19 mouse cellular contexts compared by ENCODE assay signal in the genomic region with DNA sequence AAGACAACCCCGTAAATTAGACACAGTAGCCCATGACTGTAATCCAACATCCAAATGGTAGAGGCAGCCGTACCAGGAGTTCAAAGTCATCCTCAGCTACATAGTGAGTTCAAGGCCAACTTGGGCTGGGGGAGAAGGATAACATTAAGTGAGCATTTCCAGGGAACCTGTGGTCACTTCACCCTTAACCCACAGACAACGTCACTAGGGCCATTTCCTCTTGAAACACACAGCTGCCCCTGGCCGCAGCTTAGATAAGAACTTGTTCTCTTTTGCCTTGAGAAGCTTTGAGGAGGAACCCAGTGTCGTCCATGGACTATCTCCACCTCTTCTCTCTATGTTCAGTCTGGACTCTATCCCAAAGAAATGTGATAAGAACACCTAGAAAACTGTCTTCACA. TPM values are rescaled to one million over a fixed set of nuclear protein-coding genes. Genes with fewer than 3 reads are reported as not detected.
DNase-seq lines count a peak whose midpoint lies in the region; ATAC-seq and TF ChIP-seq lines count a peak whose summit lies in the region.
"Had no signal": no experiment of that assay in that cellular context is flagged by ENCODE, and none has a peak within 500 bp of the region (broad histone marks: within the 10 kb centered on the region; RNA-seq: fewer than 3 reads in every experiment).

No protein-coding gene starts in this region.

- no peak for TF ChIP-seq POLR2A in MEL (IDR thresholded peaks at IDR 0.05; ENCODE audit: control insufficient read depth in 1 of 2, insufficient read depth in 1 of 2, low read depth in 1 of 2, low read length in 2 of 2, poor library complexity in 1 of 2)

- no peak overlapping the region for H3K4me2 ChIP-seq in forebrain, embryonic 12.5 days
- H3K4me2 ChIP-seq: hindbrain, embryonic 12.5 days had no signal

- no peak overlapping the region for H3K4me3 ChIP-seq in MEL (ENCODE audit: control insufficient read depth in 1 of 2, insufficient read depth in 1 of 2, low read depth in 2 of 2, low read length in 2 of 2)
- no peak overlapping the region for H3K4me3 ChIP-seq in forebrain, embryonic 12.5 days (replicated peaks)
- H3K4me3 ChIP-seq: embryonic facial prominence, embryonic 10.5 days; hindbrain, embryonic 12.5 days had no signal

- no peak overlapping the region for H3K27ac ChIP-seq in MEL (ENCODE audit: control insufficient read depth, low read depth, low read length)
- H3K27ac ChIP-seq in forebrain, embryonic 12.5 days: no peak overlapping the region
- H3K27ac ChIP-seq: embryonic facial prominence, embryonic 10.5 days; hindbrain, embryonic 12.5 days had no signal

- peaks cover 0 to 8% of the 10 kb centered on the region in 2 experiments; a peak in 2 of 4 replicates for H3K36me3 ChIP-seq in MEL (ENCODE audit: control insufficient read depth in 1 of 2, insufficient read depth in 2 of 2, low read length in 2 of 2)
- H3K36me3 ChIP-seq in forebrain, embryonic 12.5 days (replicated peaks): no peaks in the 10 kb centered on the region
- H3K36me3 ChIP-seq: embryonic facial prominence, embryonic 10.5 days; hindbrain, embryonic 12.5 days had no signal

- WGBS in forebrain, embryonic 12.5 days: 90% methylated on average over 5 of the region's 5 CpGs

- H3K27me3 ChIP-seq in MEL (ENCODE audit: control insufficient read depth in 1 of 2, insufficient read depth in 2 of 2, low read length in 2 of 2): no peaks in the 10 kb centered on the region
- no peaks in the 10 kb centered on the region for H3K27me3 ChIP-seq in forebrain, embryonic 12.5 days
- H3K27me3 ChIP-seq: hindbrain, embryonic 12.5 days had no signal

- TF ChIP-seq RAD21 in MEL (IDR thresholded peaks at IDR 0.05; ENCODE audit: low read depth, low read length): no peak

- no peak for TF ChIP-seq EP300 in MEL (IDR thresholded peaks at IDR 0.05; ENCODE audit: low read depth in 1 of 2, low read length in 2 of 2)

- no peaks in the 10 kb centered on the region for H3K9me3 ChIP-seq in MEL (replicated peaks; ENCODE audit: insufficient read depth, low read length)
- no peaks in the 10 kb centered on the region for H3K9me3 ChIP-seq in forebrain, embryonic 12.5 days
- H3K9me3 ChIP-seq: embryonic facial prominence, embryonic 10.5 days had no signal

- no peak overlapping the region for H3K9ac ChIP-seq in MEL (ENCODE audit: control insufficient read depth, low read depth, low read length, poor library complexity, severe bottlenecking)
- no peak overlapping the region for H3K9ac ChIP-seq in forebrain, embryonic 12.5 days
- H3K9ac ChIP-seq: hindbrain, embryonic 12.5 days had no signal

- no peak for TF ChIP-seq CTCF in MEL (IDR thresholded peaks at IDR 0.05 in 2 of 3, conservative IDR thresholded peaks at IDR 0.05 in 1 of 3; ENCODE audit: control insufficient read depth in 1 of 3, insufficient read depth in 1 of 3, low read depth in 2 of 3, low read length in 3 of 3, poor library complexity in 1 of 3, severe bottlenecking in 1 of 3)

- H3K79me2 ChIP-seq in MEL (ENCODE audit: control insufficient read depth, insufficient read depth, low read length, poor library complexity): no peaks in the 10 kb centered on the region

- peak; percentile 8 for DNase-seq in layer of hippocampus, adult 9-11 months
- DNase-seq in layer of hippocampus, postnatal 14 days (ENCODE audit: low spot score in 2 of 2): no peak
- DNase-seq in MEL (ENCODE audit: low read depth, low spot score): peak; percentile 14
- no peak for DNase-seq in cerebellum, adult 11-12 months
- DNase-seq: adrenal gland, postnatal 10 days; cerebellum, adult 18-20 months; cerebellum, adult 9-11 months; cerebellum, postnatal 36 days; gastrocnemius, postnatal 10 days; heart, postnatal 10 days; heart, postnatal 4 days had no signal

- H3K4me1 ChIP-seq in MEL (ENCODE audit: control insufficient read depth in 1 of 2, insufficient read depth in 2 of 2, low read length in 2 of 2): peaks cover 0 to 4% of the 10 kb centered on the region in 2 experiments; a peak in 1 of 4 replicates
- H3K4me1 ChIP-seq in forebrain, embryonic 12.5 days: no peaks in the 10 kb centered on the region
- H3K4me1 ChIP-seq: embryonic facial prominence, embryonic 10.5 days; hindbrain, embryonic 12.5 days had no signal

- ATAC-seq in common myeloid progenitor, adult 5-6 weeks (replicated peaks; ENCODE audit: low read depth, poor library complexity, severe bottlenecking): peak; percentile 42; the same call in 1 of the 2 replicates
- peak; percentile 35; the same call in 1 of the 2 replicates for ATAC-seq in monocyte, adult 5-6 weeks (replicated peaks; ENCODE audit: insufficient number of reproducible peaks, low FRiP score, low TSS enrichment, poor library complexity, severe bottlenecking)
- no peak for ATAC-seq in forebrain, embryonic 12.5 days (ENCODE audit: low FRiP score)
- ATAC-seq: forebrain, embryonic 14.5 days; hindbrain, embryonic 16.5 days; inflammation-experienced regulatory T-cells, adult 6 months had no signal

TF ChIP-seq in MEL, 35 proteins besides CTCF, POLR2A, EP300 and RAD21:
- TF ChIP-seq MXI1 (IDR thresholded peaks at IDR 0.05; ENCODE audit: low read depth, low read length) (no peak), ELF1 (IDR thresholded peaks at IDR 0.05; ENCODE audit: low read depth, low read length) (no peak), ZMIZ1 (IDR thresholded peaks at IDR 0.05; ENCODE audit: low read depth, low read length) (no peak), JUND (IDR thresholded peaks at IDR 0.05; ENCODE audit: low read depth, low read length) (no peak), TBP (IDR thresholded peaks at IDR 0.05; ENCODE audit: low read depth, low read length) (no peak), ZC3H11A (IDR thresholded peaks at IDR 0.05; ENCODE audit: low read depth, low read length) (no peak), CHD1 (IDR thresholded peaks at IDR 0.05; ENCODE audit: low read depth, low read length) (no peak), MAZ (IDR thresholded peaks at IDR 0.05; ENCODE audit: low read depth, low read length) (no peak), KAT2A (conservative IDR thresholded peaks at IDR 0.05; ENCODE audit: low read depth, low read length) (no peak), SMC3 (IDR thresholded peaks at IDR 0.05; ENCODE audit: low read depth, low read length) (no peak), NELFE (IDR thresholded peaks at IDR 0.05; ENCODE audit: low read depth, low read length) (no peak), MYB (IDR thresholded peaks at IDR 0.05; ENCODE audit: low read depth, low read length) (no peak), CHD2 (IDR thresholded peaks at IDR 0.05; ENCODE audit: low read length) (no peak), USF2 (IDR thresholded peaks at IDR 0.05; ENCODE audit: borderline replicate concordance in 1 of 2, insufficient read depth in 1 of 2, low read depth in 1 of 2, low read length in 2 of 2) (no peak), ZNF384 (IDR thresholded peaks at IDR 0.05; ENCODE audit: low read depth, low read length) (no peak), POLR2AphosphoS2 (IDR thresholded peaks at IDR 0.05; ENCODE audit: low read length) (no peak), BHLHE40 (IDR thresholded peaks at IDR 0.05; ENCODE audit: borderline replicate concordance, low read depth, low read length) (no peak)

RNA-seq across cellular contexts. Expression of a gene that starts 31.3 kb away (rescaled TPM):
- 10 to 100 TPM; 17.7 to 22.2 TPM for total RNA-seq in layer of hippocampus, postnatal 14 days (2021)
- 1.4 and 1.8 TPM in 2 replicates for total RNA-seq in MEL (2012; rRNA removed)
- polyA plus RNA-seq in MEL (2012; ENCODE audit: insufficient read depth in 1 of 2, insufficient read length in 2 of 2, low read depth in 1 of 2, low replicate concordance in 2 of 2, missing spikeins in 1 of 2): 1 to 10 TPM in 1 of 2 experiments, not detected in 1; 7.6 TPM
- total RNA-seq in common myeloid progenitor, adult 5-6 weeks (2017): 13.4 and 14.2 TPM in 2 replicates
- total RNA-seq in monocyte, adult 5-6 weeks (2017): 50.0 to 92.4 TPM (median 52.9 TPM) in 3 replicates
- polyA plus RNA-seq in forebrain, embryonic 12.5 days (2016; fragmentation: Nextera tagmentation; extraction: Ambion mirVana): 5.3 and 6.8 TPM in 2 replicates

Comparison
In these comparisons a context has a peak if more than half of its experiments do, and no peak if none do; other contexts are left out.
1. DNase-seq: peak in layer of hippocampus, adult 9-11 months (single experiment) and MEL (single experiment); none in layer of hippocampus, postnatal 14 days (0 of 2) and cerebellum, adult 11-12 months (single experiment).